In the genomic region with DNA sequence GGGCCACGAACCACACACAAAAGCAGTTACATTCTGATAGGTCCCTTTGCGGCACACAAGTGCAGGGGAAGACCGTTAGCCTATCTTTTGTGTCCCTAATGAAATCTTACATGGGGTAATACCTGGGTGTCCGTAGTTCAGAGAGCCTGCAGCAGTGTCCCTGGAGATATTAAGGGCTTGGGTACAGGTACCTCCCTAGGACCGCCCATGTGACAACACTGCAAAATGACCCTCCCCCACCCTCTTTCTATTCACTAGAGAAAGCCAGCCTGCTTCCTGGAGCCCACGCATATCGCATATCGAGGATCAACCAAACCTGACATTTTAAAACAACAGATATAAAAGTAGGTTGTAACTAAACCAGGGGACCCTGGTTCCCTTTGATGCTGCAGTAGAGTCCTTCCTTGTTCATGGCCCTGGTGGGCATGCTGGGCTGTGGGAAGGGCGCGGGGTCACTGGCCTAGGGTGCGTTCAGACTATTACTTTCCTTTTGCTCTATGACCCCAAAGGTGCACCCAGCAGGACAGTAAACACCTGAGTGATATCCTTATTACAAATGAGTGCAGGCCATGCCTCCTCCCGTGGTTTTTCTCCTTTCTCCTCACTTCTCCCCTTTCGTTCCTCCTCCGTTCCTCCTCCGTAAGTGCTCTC, we compare ENCODE assay signal across 16 mouse cellular contexts.
"Had no signal": no experiment of that assay in that cellular context is flagged by ENCODE, and none has a peak within 500 bp of the region (broad histone marks: within the 10 kb centered on the region; RNA-seq: fewer than 3 reads in every experiment).

No protein-coding gene starts in this region.

- H3K27me3 ChIP-seq: limb, embryonic 13.5 days; liver, embryonic 12.5 days; neural tube, embryonic 15.5 days had no signal

- ATAC-seq: liver, embryonic 12.5 days had no signal

- DNase-seq: kidney, adult 8-10 months; kidney, postnatal 4 days; lung, embryonic 14.5 days; lung, postnatal 10 days; lung, postnatal 4 days; midbrain, embryonic 14.5 days; right cerebral cortex, adult 18-20 months; right cerebral cortex, postnatal 25 days; thymus, adult 18-20 months; thymus, postnatal 14 days had no signal

- H3K4me1 ChIP-seq: liver, embryonic 12.5 days; neural tube, embryonic 15.5 days had no signal

- H3K4me3 ChIP-seq: layer of hippocampus, adult 2 months; limb, embryonic 13.5 days; liver, embryonic 12.5 days; midbrain, embryonic 10.5 days; myocyte; neural tube, embryonic 15.5 days had no signal

- H3K27ac ChIP-seq: layer of hippocampus, adult 2 months; limb, embryonic 13.5 days; liver, embryonic 12.5 days; midbrain, embryonic 10.5 days; neural tube, embryonic 15.5 days had no signal

- H3K4me2 ChIP-seq: liver, embryonic 12.5 days; lung, embryonic 14.5 days; neural tube, embryonic 15.5 days had no signal

- H3K9ac ChIP-seq: limb, embryonic 13.5 days; liver, embryonic 12.5 days; lung, embryonic 14.5 days; neural tube, embryonic 15.5 days had no signal

- H3K36me3 ChIP-seq: limb, embryonic 13.5 days; liver, embryonic 12.5 days; midbrain, embryonic 10.5 days; neural tube, embryonic 15.5 days had no signal

- H3K9me3 ChIP-seq: limb, embryonic 13.5 days; liver, embryonic 12.5 days; midbrain, embryonic 10.5 days; neural tube, embryonic 15.5 days had no signal
